Mouse (Mus musculus): Measurements from ENCODE around the gene A930004D18Rik. TPM values are rescaled to one million over a fixed set of nuclear protein-coding genes. Genes with fewer than 3 reads are reported as not detected.
A peak's percentile ranks its signal among the peaks of the same experiment; 100 is the strongest.

Gene A930004D18Rik
- polyA plus RNA-seq, 1 experiment from 2014 or later: 13.6 TPM

DNA sequence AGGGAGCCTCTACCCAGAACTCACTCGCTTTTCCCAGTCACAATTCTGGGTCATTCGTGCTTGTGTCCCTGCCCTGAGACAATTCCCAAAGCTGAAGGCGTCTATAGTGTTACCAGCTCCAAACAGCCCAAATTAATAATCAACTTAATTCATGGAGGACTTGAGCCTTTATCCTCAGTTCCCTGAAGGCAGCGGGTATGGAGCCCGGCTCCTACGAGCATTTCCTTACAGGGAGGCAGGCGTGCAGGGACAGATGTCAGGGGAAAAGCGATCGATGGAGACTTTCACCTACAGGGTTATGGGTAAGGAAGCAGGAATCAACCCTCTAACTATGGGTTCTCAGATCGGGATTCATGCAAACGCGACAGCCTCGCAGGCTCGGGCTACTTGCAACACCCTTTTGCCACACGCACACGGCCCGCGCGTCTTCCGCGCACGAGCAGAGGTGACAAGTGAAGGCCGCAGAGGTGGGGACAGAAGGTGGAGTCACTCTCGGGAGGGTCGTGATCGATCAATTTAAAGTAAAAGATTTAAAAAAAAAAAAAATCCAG, 6.2 kb downstream of the A930004D18Rik start:
- WGBS: 13% methylated on average over 26 of the region's 26 CpGs
- Histone ChIP-seq H3K9me3 (no peaks in the 10 kb centered on the region), H3K9ac (peak overlapping the region; percentile 42), H3K27me3 (no peaks in the 10 kb centered on the region), H3K4me3 (peak overlapping the region; percentile 36), H3K36me3 (no peaks in the 10 kb centered on the region), H3K4me1 (peaks cover 23% of the 10 kb centered on the region), H3K4me2 (peak overlapping the region; percentile 79), H3K27ac (no peak overlapping the region)
- no peak for ATAC-seq (ENCODE audit: borderline replicate concordance, extremely low read depth, low FRiP score, low TSS enrichment)

DNA sequence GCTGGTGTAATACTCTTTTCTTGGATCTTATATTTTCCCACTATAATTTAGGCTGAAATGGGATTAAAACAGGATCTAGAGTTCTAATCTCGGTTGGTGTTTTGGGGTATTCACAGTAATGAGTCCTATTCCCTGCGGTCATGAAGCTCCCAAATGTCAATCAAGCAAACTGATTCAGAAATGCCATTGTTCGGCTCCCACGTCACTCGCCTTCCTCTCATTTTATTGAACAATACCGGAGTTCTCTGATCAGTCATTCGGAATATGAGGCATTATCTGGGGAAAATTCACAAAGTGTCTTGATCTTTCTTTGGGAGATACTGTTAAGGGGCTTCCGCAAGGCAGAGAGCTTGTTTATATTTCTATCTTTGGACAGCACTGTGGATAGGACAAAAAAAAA, 7.0 kb downstream of the A930004D18Rik start:
- no peak overlapping the region for H3K9ac ChIP-seq
- H3K27ac ChIP-seq: no peak overlapping the region
- 61% methylated on average over 8 of the region's 8 CpGs for WGBS
- ATAC-seq (ENCODE audit: borderline replicate concordance, extremely low read depth, low FRiP score, low TSS enrichment): no peak
- no peaks in the 10 kb centered on the region for H3K27me3 ChIP-seq
- H3K4me2 ChIP-seq: peak overlapping the region; percentile 79; the same call in 1 of the 2 replicates
- H3K4me3 ChIP-seq: no peak overlapping the region
- H3K4me1 ChIP-seq: peaks cover 27% of the 10 kb centered on the region
- no peaks in the 10 kb centered on the region for H3K36me3 ChIP-seq
- no peaks in the 10 kb centered on the region for H3K9me3 ChIP-seq

DNA sequence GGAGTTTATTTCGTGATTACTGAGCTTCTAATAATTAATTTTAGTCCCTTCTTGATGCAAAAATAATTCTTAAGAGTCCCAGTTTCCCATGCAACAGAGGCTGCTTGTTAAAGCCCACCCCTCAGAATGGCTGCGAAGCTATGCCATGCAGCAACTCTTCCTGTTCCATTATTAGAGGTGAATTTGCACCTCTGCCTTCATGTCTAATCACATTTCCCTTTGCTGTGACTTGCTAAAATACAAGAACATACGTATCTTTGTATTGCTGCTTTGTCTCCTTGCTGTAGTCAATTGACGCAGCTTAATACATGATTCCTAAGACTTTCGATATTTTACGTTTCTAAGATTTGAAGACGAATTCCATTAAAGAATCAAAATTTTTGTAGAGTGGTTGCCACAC, 7.9 kb downstream of the A930004D18Rik start:
- no peak overlapping the region for H3K4me3 ChIP-seq
- WGBS: 92% methylated on average over 7 of the region's 7 CpGs
- H3K36me3 ChIP-seq: no peaks in the 10 kb centered on the region
- no peak overlapping the region for H3K27ac ChIP-seq
- ATAC-seq (ENCODE audit: borderline replicate concordance, extremely low read depth, low FRiP score, low TSS enrichment): no peak
- H3K27me3 ChIP-seq: no peaks in the 10 kb centered on the region
- H3K9me3 ChIP-seq: no peaks in the 10 kb centered on the region
- H3K4me1 ChIP-seq: peaks cover 31% of the 10 kb centered on the region
- no peak overlapping the region for H3K4me2 ChIP-seq
- H3K9ac ChIP-seq: no peak overlapping the region

DNA sequence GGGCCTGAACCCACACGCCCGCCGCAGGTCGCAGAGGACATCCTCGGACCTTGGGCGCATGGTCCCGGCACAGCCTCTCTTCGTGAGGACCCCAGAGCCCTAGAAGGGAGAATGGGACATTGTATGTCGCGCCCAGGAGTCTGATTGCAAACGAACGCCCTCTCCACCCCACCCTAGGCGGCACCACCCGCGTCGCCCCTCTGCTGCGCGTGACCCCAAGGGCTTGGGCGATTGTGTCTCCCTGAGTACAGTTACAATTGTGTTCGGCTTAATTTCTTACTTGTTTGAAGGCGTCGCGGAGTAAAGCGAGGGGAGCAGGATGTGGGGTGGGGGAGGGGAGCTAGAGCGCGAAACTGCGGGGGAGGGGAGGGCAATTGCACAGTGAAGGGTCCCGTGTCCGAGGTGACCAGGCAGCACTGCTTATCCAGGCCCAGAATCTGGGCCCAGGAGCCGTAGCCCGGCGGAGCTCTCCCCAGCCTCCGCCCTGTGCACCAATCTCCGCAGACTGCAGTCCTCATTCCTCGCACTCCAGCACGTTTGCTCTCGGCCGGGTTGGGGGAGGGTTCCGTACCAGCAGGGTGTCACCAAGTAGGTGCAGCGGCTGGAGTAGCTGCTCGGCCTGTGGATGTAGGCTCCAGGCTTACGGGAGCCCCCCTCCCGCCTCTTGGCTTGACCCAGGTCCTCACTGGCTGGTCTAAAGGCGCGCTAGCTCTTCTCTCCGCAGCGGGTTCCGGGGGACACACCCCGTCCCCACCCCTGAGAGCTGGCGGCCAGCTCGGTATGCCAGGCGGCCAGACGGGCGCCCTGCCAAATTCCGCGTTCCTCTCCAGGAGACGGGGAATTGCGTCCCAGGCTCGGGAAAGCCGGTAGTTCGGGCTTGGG, 9.2 kb downstream of the A930004D18Rik start:
- 0% methylated on average over 61 of the region's 61 CpGs for WGBS
- Histone ChIP-seq H3K9me3 (no peaks in the 10 kb centered on the region), H3K4me3 (peak overlapping the region; percentile 61), H3K36me3 (no peaks in the 10 kb centered on the region), H3K27ac (peak overlapping the region; percentile 99), H3K9ac (peak overlapping the region; percentile 93), H3K27me3 (no peaks in the 10 kb centered on the region), H3K4me1 (peaks cover 31% of the 10 kb centered on the region), H3K4me2 (peak overlapping the region; percentile 94)
- peak; percentile 89 for ATAC-seq (ENCODE audit: borderline replicate concordance, extremely low read depth, low FRiP score, low TSS enrichment)

DNA sequence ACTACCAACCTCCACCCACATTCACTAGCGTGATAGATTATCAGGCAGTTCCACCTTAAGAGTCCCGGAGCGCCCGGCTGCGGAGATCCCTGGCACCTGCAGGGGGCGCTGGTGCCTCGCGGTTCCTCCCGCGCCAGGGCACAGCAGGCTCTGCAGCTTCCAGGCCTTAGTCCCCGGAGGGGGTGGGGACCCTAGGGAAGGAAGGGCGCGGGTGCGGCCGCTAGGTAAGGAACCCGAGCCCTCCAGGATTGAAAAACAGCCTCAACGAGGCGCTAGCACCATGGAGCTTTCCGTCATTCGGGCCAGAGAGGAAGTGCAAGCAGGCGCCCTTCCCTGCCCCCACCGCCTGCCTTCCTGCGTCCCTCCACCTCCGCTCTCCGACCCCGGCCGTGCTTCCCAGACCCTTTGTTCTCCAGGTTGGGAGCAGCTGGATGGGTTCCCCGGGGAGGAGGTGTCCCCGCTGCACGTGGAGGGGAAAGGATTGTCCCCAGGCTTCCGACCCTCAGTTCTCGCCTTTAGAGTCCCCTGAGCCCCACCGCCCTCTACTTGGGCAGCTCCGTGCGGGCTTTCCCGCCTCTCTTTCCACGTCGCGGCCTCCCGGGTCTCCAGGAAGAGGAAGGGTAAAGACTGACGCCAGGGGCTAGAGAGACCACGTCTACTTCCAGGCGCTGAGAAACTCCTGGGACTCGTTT, 9.9 kb downstream of the A930004D18Rik start:
- H3K27ac ChIP-seq: peak overlapping the region; percentile 99
- no peaks in the 10 kb centered on the region for H3K9me3 ChIP-seq
- peak overlapping the region; percentile 61 for H3K4me3 ChIP-seq
- WGBS: under 1% methylated on average over 44 of the region's 44 CpGs
- peak overlapping the region; percentile 93 for H3K9ac ChIP-seq
- peak; percentile 90 for ATAC-seq (ENCODE audit: borderline replicate concordance, extremely low read depth, low FRiP score, low TSS enrichment)
- H3K4me1 ChIP-seq: peaks cover 31% of the 10 kb centered on the region
- no peaks in the 10 kb centered on the region for H3K27me3 ChIP-seq
- H3K36me3 ChIP-seq: no peaks in the 10 kb centered on the region
- H3K4me2 ChIP-seq: peak overlapping the region; percentile 94

DNA sequence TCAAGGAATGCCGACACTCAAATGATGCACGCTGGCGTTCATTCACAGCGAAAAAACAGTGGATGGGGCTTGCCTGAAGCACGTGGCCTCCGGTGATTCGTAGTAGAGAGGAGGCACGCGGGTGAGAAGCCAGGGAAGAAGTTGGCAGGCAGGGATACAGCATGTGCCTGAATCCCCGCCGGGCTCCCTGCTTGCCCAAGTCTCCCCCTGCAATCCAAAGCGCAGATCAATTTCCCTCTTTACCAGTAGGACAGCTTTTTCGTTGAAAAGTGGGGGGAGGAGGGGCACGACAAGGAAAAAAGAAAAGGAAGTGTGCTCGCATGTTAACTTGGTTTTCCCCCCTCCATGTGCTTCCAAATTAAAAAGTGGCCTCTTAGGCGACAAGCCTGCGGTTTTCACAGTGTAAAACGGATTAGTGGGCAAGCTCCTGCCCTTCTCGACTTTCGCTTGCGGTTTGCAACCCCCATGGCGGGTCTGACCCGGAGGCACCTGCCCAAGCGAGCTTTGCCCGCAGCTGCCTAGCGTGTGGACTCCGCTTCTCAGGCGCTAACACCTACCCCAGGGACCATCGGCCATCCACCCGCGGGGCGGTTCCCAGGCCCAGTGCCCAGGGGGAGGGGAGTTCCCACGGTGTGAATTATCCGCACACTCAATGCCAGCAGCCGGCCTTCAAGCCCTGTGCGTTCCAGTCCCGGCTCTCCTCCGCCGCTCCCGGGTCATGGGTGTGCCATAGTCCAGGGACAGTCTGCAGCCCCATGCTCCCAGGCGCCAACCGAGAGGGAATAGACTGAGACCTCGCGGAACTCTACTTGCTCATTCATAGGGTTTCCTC, 11.2 kb downstream of the A930004D18Rik start:
- H3K27ac ChIP-seq: peak overlapping the region; percentile 11; the same call in 1 of the 2 replicates
- ATAC-seq (ENCODE audit: borderline replicate concordance, extremely low read depth, low FRiP score, low TSS enrichment): no peak
- WGBS: under 1% methylated on average over 44 of the region's 44 CpGs

DNA sequence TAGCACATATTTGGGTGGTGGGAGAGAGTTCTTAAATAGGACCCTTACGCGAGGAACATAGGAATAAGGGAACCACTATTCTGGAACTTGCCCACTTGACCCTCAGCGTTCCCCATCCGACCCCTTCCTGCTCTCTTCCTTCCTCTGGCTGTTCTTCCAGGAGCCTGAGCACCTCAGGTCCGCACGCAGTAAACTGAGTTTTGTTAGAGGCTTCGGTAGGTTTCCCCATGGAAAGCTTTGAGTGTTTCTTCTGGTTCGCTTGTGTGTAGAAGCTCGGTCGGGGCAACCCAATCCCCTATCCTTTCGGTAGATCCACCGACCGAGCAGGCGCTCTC, 11.8 kb downstream of the A930004D18Rik start:
- peak overlapping the region; percentile 61 for H3K4me3 ChIP-seq
- H3K4me1 ChIP-seq: peaks cover 17% of the 10 kb centered on the region
- H3K9ac ChIP-seq: peak overlapping the region; percentile 93
- no peaks in the 10 kb centered on the region for H3K9me3 ChIP-seq
- no peaks in the 10 kb centered on the region for H3K27me3 ChIP-seq
- no peaks in the 10 kb centered on the region for H3K36me3 ChIP-seq
- H3K27ac ChIP-seq: peak overlapping the region; percentile 11; the same call in 1 of the 2 replicates
- peak overlapping the region; percentile 94 for H3K4me2 ChIP-seq
- 3% methylated on average over 14 of the region's 14 CpGs for WGBS
- ATAC-seq (ENCODE audit: borderline replicate concordance, extremely low read depth, low FRiP score, low TSS enrichment): no peak

More for the DNA sequence above, 11.2 kb downstream of the A930004D18Rik start:
- Histone ChIP-seq H3K9me3 (no peaks in the 10 kb centered on the region), H3K4me1 (peaks cover 23% of the 10 kb centered on the region), H3K4me2 (peak overlapping the region; percentile 94), H3K27me3 (no peaks in the 10 kb centered on the region), H3K4me3 (peak overlapping the region; percentile 61), H3K9ac (peak overlapping the region; percentile 93), H3K36me3 (no peaks in the 10 kb centered on the region)

DNA sequence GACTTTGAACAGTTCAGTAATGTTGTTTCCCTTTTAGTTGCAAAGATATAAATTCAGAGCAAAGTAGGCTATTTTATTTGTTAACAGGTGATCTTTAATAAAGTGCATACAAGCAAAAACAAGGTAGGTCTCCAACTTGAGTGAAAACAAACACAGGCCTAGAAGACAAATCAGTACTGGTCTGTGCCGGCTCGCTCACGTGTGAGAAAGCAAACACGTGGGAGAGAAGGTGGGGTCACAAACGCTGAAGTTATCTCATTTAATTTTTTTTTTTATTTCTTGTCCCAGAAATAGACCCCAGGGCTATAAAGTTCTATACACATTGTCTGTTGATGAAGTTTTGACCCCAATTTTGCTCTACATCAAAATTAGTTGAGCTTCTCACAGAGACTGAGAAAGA, 12.4 kb downstream of the A930004D18Rik start:
- WGBS: 61% methylated on average over 5 of the region's 5 CpGs
- Histone ChIP-seq H3K4me1 (peaks cover 13% of the 10 kb centered on the region), H3K9ac (no peak overlapping the region), H3K9me3 (no peaks in the 10 kb centered on the region), H3K36me3 (no peaks in the 10 kb centered on the region), H3K27ac (no peak overlapping the region), H3K27me3 (no peaks in the 10 kb centered on the region), H3K4me2 (peak overlapping the region; percentile 94), H3K4me3 (0 out of 2 replicates have a peak overlapping the region, but pooled peaks have one; percentile 61)
- no peak for ATAC-seq (ENCODE audit: borderline replicate concordance, extremely low read depth, low FRiP score, low TSS enrichment)

DNA sequence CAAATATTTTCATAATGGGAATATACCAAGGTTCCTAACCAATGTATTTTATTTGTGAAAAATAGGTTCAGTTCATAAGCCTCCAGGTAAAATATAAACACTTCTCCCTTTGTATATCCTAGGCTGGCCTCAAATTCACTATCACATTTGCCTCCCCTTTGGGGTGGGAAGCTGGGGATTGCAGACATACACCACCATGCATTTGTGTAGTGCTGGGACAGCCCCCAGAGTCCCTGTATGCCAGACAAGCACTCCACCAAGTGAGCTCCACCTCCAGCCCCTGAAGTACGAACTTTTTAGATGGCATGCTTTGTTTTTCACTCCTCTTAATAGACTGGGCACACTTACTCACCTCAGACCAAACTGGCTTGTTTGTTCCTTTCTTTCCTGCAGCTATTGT, 14.7 kb downstream of the A930004D18Rik start:
- ATAC-seq (ENCODE audit: borderline replicate concordance, extremely low read depth, low FRiP score, low TSS enrichment): no peak
- H3K36me3 ChIP-seq: no peaks in the 10 kb centered on the region
- H3K4me1 ChIP-seq: peaks cover 13% of the 10 kb centered on the region
- H3K27me3 ChIP-seq: no peaks in the 10 kb centered on the region
- no peaks in the 10 kb centered on the region for H3K9me3 ChIP-seq
- H3K4me3 ChIP-seq: no peak overlapping the region
- 30% methylated on average over 1 of the region's 1 CpGs for WGBS
- no peak overlapping the region for H3K27ac ChIP-seq
- no peak overlapping the region for H3K4me2 ChIP-seq
- H3K9ac ChIP-seq: no peak overlapping the region

DNA sequence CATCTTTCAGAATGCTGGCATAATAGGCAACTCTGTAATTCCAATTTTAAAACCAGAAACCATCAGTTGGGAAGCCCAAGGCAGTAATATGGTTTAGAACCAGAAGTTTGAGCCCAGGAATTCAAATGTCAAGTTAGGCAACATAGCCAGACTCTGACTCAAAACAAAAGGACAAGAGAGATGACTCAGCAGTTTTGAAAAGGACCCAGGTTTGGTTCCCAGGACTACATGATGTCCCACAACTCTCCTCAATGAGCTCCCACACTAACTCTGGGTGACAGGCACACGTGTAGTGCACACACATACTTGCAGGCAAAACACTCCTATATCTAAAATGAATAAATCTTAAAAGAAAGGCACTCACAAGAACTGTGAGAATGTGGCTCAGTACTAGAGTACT, 18.4 kb downstream of the A930004D18Rik start:
- Histone ChIP-seq H3K36me3 (no peaks in the 10 kb centered on the region), H3K27me3 (no peaks in the 10 kb centered on the region), H3K9me3 (no peaks in the 10 kb centered on the region), H3K4me1 (no peaks in the 10 kb centered on the region), H3K4me3 (no peak overlapping the region), H3K9ac (no peak overlapping the region), H3K27ac (no peak overlapping the region), H3K4me2 (no peak overlapping the region)
- no peak for ATAC-seq (ENCODE audit: borderline replicate concordance, extremely low read depth, low FRiP score, low TSS enrichment)
- 74% methylated on average over 1 of the region's 1 CpGs for WGBS

DNA sequence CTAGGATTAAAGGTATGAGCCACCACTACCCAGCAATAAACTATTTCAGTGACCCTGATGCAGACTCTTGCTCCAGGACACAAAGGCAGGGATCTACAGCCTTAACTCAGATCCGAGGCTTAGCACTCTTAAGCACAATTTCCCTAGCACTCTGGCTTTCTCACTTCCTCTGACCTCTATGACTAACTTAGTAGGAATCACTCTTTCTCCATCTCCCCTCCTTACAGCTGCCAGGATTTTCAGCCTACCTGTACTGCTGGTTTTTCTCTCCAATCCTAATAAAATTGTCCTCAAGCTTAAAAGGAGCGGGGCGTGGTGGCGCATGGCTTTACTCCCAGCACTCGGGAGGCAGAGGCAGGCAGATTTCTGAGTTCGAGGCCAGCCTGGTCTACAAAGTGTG, 20.2 kb downstream of the A930004D18Rik start:
- no peaks in the 10 kb centered on the region for H3K9me3 ChIP-seq
- no peak for ATAC-seq (ENCODE audit: borderline replicate concordance, extremely low read depth, low FRiP score, low TSS enrichment)

More for the DNA sequence above, 20.2 kb downstream of the A930004D18Rik start:
- WGBS: 93% methylated on average over 6 of the region's 6 CpGs
- Histone ChIP-seq H3K4me2 (no peak overlapping the region), H3K4me1 (no peaks in the 10 kb centered on the region), H3K36me3 (no peaks in the 10 kb centered on the region), H3K4me3 (no peak overlapping the region), H3K9ac (no peak overlapping the region), H3K27me3 (no peaks in the 10 kb centered on the region), H3K27ac (no peak overlapping the region)

Data from lung, embryonic 15.5 days (tissue).